Mouse (Mus musculus) colon, adult 2 months (tissue): ENCODE results near the gene Mdh1. TPM values are rescaled to one million over a fixed set of nuclear protein-coding genes. Genes with fewer than 3 reads are reported as not detected.

Experiments used
- polyA plus RNA-seq: library from polyadenylated mRNA; depleted of rRNA; stranded (reverse); fragments of >200 nt; gene quantifications from 2 replicates; pipeline ENCODE4 v1.2.3, GENCODE M21; 2012; rRNA removed

The Mdh1 gene
- 102 and 106 TPM in 2 replicates for polyA plus RNA-seq

DNA sequence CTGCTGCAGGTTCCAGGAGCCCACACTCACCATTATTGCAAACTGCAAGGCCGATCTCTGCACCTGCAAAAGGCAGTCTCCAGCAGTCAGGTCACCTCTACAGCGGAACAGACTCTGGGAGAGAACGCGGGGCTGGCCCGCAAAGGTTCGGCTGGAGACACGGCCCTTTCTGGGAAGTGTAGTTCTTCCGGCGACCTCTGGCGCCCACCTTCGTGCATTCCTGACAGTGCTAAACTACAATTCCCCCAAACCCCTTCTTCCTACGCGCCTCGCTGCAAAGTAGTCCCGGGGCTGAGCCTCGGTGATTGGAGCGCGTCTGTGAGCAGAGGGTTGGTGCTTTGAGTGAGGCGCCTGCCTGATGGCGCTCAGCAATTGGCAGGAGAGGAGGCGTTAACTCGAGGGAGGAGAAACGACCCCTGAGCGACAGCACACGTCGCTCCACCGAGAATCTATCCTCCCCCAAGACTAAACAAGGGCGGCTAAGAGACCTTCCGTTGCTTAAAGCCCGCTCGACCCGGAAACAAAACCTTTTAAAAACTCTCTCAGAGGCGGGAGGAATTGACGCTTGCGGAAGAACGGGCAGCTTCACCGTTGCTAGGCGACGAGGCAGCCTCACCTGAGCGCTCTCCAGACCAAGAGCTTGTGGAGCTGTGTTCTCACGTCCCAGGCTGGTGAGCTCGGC lies at the start of gene Mdh1, which contains the start of gene Wdpcp:
TSS of gene Mdh1 (minus strand) at position 668 of the 682 bp plus-strand sequence.
TSS of gene Wdpcp (plus strand) at position 536 of the 682 bp plus-strand sequence.

Other genes with a start within 250 kb of the Mdh1 start
- 5.4 and 7.3 TPM in 2 replicates for gene Ugp2, start 201.2 kb downstream of the Mdh1 start, polyA plus RNA-seq
- 0.74 and 0.94 TPM in 2 replicates for gene Wdpcp, start 132 bp downstream of the Mdh1 start, polyA plus RNA-seq